Mouse (Mus musculus): ENCODE data around the gene Aff4. TPM values are rescaled to one million over a fixed set of nuclear protein-coding genes. Genes with fewer than 3 reads are reported as not detected.

The Aff4 gene
- total and polyA plus RNA-seq, 3 experiments, result 13.7 to 80.0 (median 77.3) TPM

DNA sequence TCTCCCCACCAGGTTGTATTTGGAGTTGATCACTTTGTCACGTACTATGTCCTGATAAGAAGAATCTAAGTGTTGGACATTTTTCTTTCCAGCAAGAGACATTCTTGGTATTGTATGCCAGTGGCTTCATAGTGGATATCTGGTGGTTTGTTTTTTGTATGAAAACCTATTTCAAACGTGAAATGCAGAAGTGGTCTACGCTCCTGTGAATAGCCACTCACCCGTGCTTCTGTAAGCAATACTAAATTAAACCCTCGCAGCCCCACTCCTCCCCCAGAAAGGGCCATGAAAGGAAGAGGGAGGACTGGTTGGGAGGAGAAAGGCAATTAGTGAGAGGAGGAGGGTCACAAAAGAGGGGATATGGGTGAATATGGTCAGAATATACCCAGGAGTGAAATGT, 7.9 kb upstream of the Aff4 start:
- Histone ChIP-seq H3K27me3 (ENCODE audit: control insufficient read depth, insufficient read depth, low read length) (no peaks in the 10 kb centered on the region), H3K27ac (no peak overlapping the region), H3K4me1 (ENCODE audit: control insufficient read depth, insufficient read depth, low read length) (no peaks in the 10 kb centered on the region), H3K36me3 (ENCODE audit: control insufficient read depth, insufficient read depth, low read length) (no peaks in the 10 kb centered on the region), H3K9ac (ENCODE audit: low read depth, low read length) (no peak overlapping the region), H3K4me3 (no peak overlapping the region), H3K79me2 (replicated peaks; ENCODE audit: control insufficient read depth, insufficient read depth, low read length) (no peaks in the 10 kb centered on the region)
- no peak for DNase-seq
- intact Hi-C loops (cut with DNase I), result no loop called here
- WGBS, result 46% methylated on average over 5 of the region's 5 CpGs
- TF ChIP-seq EP300 (IDR thresholded peaks at IDR 0.05; ENCODE audit: insufficient read depth, low read depth, low read length) (no peak), CTCF (IDR thresholded peaks at IDR 0.05) (no peak), POLR2A (IDR thresholded peaks at IDR 0.05; ENCODE audit: insufficient read depth, low read depth, low read length) (no peak)

DNA sequence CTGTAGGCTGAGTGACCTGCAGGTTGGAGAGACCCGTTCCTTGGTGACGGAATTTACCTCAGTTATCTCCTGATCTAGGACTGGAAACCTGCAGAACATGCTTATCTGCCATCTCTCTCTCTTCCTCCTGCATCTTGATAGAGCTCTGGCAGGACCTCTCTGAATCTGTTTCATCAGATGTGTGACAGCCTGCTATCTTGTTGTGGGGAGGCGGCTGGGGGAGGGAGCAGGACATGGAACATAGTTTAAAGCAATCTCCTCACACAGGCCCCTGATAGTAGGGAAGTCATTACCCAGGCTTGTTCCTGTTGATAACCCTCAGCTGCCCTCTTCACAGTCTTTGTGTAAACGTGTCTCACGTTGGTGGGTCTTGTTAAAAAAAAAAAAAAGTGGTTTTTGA, 5.3 kb upstream of the Aff4 start:
- Histone ChIP-seq H3K79me2 (replicated peaks; ENCODE audit: control insufficient read depth, insufficient read depth, low read length) (no peaks in the 10 kb centered on the region), H3K4me3 (no peak overlapping the region), H3K27ac (no peak overlapping the region), H3K27me3 (ENCODE audit: control insufficient read depth, insufficient read depth, low read length) (no peaks in the 10 kb centered on the region), H3K9ac (ENCODE audit: low read depth, low read length) (no peak overlapping the region), H3K4me1 (ENCODE audit: control insufficient read depth, insufficient read depth, low read length) (no peaks in the 10 kb centered on the region), H3K36me3 (ENCODE audit: control insufficient read depth, insufficient read depth, low read length) (no peaks in the 10 kb centered on the region)
- intact Hi-C loops (cut with DNase I), result no loop called here
- WGBS, result 40% methylated on average over 5 of the region's 5 CpGs
- no peak for TF ChIP-seq POLR2A (IDR thresholded peaks at IDR 0.05; ENCODE audit: insufficient read depth, low read depth, low read length)
- TF ChIP-seq EP300 (IDR thresholded peaks at IDR 0.05; ENCODE audit: insufficient read depth, low read depth, low read length), result no peak
- TF ChIP-seq CTCF (IDR thresholded peaks at IDR 0.05), result no peak
- no peak for DNase-seq

GRCm38 (mm10) chr11:53345738-53346137, 4.9 kb upstream of the Aff4 start:
- intact Hi-C loops (cut with DNase I), result no loop called here
- 66% methylated on average over 2 of the region's 2 CpGs for WGBS

DNA sequence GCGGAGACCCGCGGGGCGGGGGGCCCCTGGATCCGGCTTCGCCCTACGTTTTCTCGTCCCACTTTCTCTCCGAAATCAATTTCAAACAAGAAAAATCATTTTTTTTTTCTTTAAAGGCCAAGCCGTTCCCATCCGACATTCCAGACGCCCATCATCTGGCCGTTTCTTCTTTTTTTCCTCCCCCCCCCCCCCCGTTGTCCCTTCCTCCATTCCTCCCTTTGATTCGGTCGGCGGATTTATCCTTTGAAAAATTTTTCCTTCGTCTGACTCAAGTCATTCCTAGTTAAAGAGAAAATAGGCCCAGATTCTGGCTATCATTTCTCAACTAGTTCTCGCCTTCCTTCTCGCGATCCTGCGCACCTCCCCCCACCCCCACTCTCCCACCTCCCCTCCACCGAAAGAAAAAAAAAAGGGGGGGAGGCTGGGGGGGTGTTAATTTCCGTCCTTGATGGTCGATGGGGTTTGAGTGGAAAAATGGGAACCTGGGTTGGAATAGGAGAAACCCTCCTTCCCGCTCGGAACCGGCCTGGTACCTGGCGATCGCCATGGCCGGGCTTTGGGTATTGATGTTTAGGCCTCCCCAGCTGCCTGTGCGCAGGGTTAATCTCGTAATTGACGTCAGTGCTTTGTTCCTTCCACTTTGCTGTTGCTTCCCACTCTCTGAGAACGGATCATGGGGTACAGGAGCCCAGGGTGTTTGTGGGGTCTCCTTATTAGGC, 750 bp downstream of the Aff4 start:
- peak; percentile 61 to 65 for DNase-seq
- Histone ChIP-seq H3K79me2 (replicated peaks; ENCODE audit: control insufficient read depth, insufficient read depth, low read length) (peaks cover 1% of the 10 kb centered on the region; the same call in 1 of the 2 replicates), H3K27ac (peak overlapping the region; percentile 98), H3K4me1 (ENCODE audit: control insufficient read depth, insufficient read depth, low read length) (peaks cover 1% of the 10 kb centered on the region; the same call in 1 of the 2 replicates), H3K27me3 (ENCODE audit: control insufficient read depth, insufficient read depth, low read length) (no peaks in the 10 kb centered on the region), H3K9ac (ENCODE audit: low read depth, low read length) (peak overlapping the region; percentile 90), H3K36me3 (ENCODE audit: control insufficient read depth, insufficient read depth, low read length) (peaks cover 14% of the 10 kb centered on the region), H3K4me3 (peak overlapping the region; percentile 65)
- intact Hi-C loops (cut with DNase I), result loop anchor here (1.0 kb wide), 1 partner anchor 51 kb away; the partner anchor contains the start of gene Hspa4
- under 1% methylated on average over 35 of the region's 35 CpGs for WGBS
- TF ChIP-seq POLR2A (IDR thresholded peaks at IDR 0.05; ENCODE audit: insufficient read depth, low read depth, low read length) (no peak), CTCF (IDR thresholded peaks at IDR 0.05) (no peak), EP300 (IDR thresholded peaks at IDR 0.05; ENCODE audit: insufficient read depth, low read depth, low read length) (no peak)

More at GRCm38 (mm10) chr11:53345738-53346137, 4.9 kb upstream of the Aff4 start:
- Histone ChIP-seq H3K9ac (ENCODE audit: low read depth, low read length) (no peak overlapping the region), H3K36me3 (ENCODE audit: control insufficient read depth, insufficient read depth, low read length) (no peaks in the 10 kb centered on the region), H3K27ac (no peak overlapping the region), H3K79me2 (replicated peaks; ENCODE audit: control insufficient read depth, insufficient read depth, low read length) (no peaks in the 10 kb centered on the region), H3K4me3 (no peak overlapping the region), H3K27me3 (ENCODE audit: control insufficient read depth, insufficient read depth, low read length) (no peaks in the 10 kb centered on the region), H3K4me1 (ENCODE audit: control insufficient read depth, insufficient read depth, low read length) (no peaks in the 10 kb centered on the region)
- TF ChIP-seq POLR2A (IDR thresholded peaks at IDR 0.05; ENCODE audit: insufficient read depth, low read depth, low read length), result no peak
- no peak for TF ChIP-seq CTCF (IDR thresholded peaks at IDR 0.05)
- no peak for TF ChIP-seq EP300 (IDR thresholded peaks at IDR 0.05; ENCODE audit: insufficient read depth, low read depth, low read length)
- DNase-seq, result no peak

DNA sequence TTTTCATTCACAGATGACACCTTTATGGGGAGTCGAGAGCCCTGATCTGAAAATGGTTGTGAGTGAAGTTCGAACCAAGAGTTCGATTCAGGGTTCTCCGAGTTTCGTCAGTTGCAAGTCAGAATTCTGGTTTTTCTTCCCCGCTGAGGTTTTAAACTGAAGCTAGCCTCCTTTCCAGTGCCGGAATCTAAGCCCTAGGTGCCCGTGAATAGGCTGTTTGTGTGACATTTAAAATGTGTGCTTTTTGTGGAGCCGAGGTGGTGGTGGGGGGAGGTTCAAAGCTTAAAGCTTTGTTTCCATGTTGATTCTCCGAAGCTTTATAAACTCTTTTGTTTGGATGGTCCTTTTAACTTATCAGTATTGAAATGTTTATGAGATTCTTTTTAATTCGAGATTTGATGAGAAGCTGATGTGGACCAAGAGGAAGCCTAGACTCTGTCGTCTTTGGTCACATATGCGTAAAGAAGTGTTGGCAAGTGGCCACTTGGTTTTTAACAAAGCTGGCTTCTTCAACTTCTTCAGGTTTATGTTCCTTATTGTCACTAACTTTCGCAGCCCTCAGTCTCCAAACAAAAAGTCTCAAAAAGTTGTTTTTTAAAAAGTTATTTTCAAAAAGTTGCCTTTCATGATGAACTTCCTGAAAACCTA, 1.4 kb downstream of the Aff4 start:
- H3K79me2 ChIP-seq (replicated peaks; ENCODE audit: control insufficient read depth, insufficient read depth, low read length), result peaks cover 1% of the 10 kb centered on the region; the same call in 1 of the 2 replicates
- H3K4me1 ChIP-seq (ENCODE audit: control insufficient read depth, insufficient read depth, low read length), result peaks cover 2% of the 10 kb centered on the region; the same call in 1 of the 2 replicates
- H3K27ac ChIP-seq, result peak overlapping the region; percentile 98
- intact Hi-C loops (cut with DNase I), result loop anchor here (1.0 kb wide), 1 partner anchor 52 kb away; the partner anchor contains the start of gene Hspa4
- WGBS, result 4% methylated on average over 14 of the region's 14 CpGs
- DNase-seq, result no peak
- no peaks in the 10 kb centered on the region for H3K27me3 ChIP-seq (ENCODE audit: control insufficient read depth, insufficient read depth, low read length)
- TF ChIP-seq EP300 (IDR thresholded peaks at IDR 0.05; ENCODE audit: insufficient read depth, low read depth, low read length) (no peak), POLR2A (IDR thresholded peaks at IDR 0.05; ENCODE audit: insufficient read depth, low read depth, low read length) (no peak), CTCF (IDR thresholded peaks at IDR 0.05) (no peak)
- peak overlapping the region; percentile 65 for H3K4me3 ChIP-seq
- H3K36me3 ChIP-seq (ENCODE audit: control insufficient read depth, insufficient read depth, low read length), result peaks cover 14% of the 10 kb centered on the region
- H3K9ac ChIP-seq (ENCODE audit: low read depth, low read length), result peak overlapping the region; percentile 90

Data from heart, adult 2 months (tissue).